Mouse (Mus musculus) adrenal gland, adult 8-10 months (tissue): ENCODE measurements around the gene Rad17. TPM values are rescaled to one million over a fixed set of nuclear protein-coding genes. Genes with fewer than 3 reads are reported as not detected.
A peak's percentile ranks its signal among the peaks of the same experiment; 100 is the strongest.

Experiments used
- DNase-seq: peaks from one replicate; pipeline ENCODE4 v3.0.0; 2022
- total RNA-seq, 4 experiments: library from RNA; stranded (reverse); gene quantifications; 2 replicates each; pipeline ENCODE4 v1.2.4; 2022

The Rad17 gene
- total RNA-seq, 4 experiments from 2014 or later: 20.8 to 24.1 (median 22.3) TPM

GRCm38 (mm10) chr13:100612903-100613302 lies 37.9 kb downstream of the Rad17 start:
- no peak for DNase-seq

DNA sequence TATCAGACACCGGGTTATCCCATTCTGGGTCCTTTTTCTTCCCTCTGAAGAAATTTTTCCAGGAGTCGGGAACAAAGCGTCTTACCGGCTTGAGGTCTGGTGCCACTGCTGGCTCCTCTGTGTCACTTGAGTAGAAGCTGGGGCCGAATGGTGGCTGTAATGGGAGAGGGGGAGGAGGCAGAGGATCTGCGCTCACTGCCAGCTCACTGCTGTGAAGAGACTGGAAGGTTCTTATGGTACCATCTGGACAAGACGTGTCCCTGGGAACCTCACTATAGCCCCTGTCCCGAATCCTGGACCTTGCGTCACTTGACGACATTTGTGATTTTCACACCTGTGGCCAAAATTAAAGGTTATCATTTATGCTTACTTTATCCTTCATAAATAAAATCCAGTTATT lies 38.6 kb downstream of the Rad17 start:
- no peak for DNase-seq

DNA sequence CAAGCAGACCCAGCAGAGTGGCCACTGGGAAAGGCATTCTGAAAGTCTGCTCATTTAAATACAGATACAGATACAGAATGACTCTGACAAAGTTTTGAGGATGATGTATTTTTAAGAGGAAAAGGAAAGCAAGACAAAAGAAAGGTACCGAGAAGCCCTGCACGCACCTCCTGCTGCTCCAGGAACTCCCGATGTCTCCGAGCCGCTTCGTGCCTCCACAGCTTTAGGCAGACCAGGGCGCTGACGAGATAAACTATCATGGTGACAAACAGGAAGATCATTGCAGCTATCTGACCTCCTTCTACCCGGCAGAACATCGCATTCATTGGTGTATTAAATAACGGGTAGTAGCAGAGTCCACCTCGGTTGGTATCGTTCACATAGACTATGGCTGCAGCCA lies 39.6 kb downstream of the Rad17 start:
- no peak for DNase-seq

DNA sequence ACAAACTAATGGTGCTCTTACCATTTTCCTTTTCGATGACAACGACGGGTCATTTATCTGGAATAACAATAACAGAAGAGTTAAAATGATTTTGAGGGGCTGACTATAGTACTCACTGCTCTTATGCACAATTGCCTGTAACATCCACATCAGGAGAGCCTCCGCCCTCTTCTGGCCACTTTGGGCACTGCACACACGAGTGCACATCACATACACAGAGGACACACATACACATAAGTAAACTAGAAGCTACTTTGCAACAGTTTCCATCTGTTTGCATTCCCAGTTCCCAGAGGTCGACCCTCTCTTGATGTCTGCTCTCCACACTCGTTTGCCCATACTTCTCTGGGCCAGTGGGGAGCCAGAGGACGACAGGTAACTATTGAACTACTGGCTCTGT lies 43.1 kb downstream of the Rad17 start:
- DNase-seq: no peak

DNA sequence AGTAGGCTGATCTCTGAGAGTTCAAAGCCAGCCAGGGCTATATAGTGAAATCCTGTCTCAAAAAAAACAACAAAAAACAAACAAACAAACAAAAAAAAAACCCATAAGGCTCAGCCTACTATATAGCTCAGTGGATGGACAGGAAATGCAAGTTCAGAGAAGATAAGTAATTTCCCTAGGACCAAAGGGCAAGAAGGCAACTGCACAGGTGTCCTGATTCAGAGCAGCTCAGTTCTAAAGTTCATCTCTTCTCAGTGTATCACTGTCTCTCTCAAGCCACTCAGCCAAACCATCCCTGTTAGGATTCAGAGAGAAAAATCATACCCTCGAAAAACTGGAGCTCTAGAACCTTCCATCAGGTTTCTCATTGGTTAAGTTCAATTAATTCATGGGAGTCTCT lies 45.0 kb downstream of the Rad17 start:
- no peak for DNase-seq

DNA sequence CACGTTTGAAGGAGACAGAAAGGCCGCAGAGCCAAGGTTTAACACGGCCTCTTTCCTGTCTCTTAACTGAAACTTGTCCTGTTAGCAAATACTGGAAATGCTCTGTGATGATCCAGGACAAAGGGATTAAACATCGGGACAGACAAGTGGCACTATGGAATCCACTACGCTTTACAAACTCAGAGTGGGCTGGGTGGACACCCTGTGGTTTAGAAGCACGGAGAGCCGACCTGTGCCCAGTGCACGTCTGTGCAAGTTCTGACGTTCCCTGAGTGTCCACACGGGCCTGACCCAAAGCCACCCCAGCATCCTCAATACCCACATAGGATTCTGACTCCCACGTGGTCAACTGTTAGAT lies 47.1 kb downstream of the Rad17 start:
- DNase-seq: no peak

DNA sequence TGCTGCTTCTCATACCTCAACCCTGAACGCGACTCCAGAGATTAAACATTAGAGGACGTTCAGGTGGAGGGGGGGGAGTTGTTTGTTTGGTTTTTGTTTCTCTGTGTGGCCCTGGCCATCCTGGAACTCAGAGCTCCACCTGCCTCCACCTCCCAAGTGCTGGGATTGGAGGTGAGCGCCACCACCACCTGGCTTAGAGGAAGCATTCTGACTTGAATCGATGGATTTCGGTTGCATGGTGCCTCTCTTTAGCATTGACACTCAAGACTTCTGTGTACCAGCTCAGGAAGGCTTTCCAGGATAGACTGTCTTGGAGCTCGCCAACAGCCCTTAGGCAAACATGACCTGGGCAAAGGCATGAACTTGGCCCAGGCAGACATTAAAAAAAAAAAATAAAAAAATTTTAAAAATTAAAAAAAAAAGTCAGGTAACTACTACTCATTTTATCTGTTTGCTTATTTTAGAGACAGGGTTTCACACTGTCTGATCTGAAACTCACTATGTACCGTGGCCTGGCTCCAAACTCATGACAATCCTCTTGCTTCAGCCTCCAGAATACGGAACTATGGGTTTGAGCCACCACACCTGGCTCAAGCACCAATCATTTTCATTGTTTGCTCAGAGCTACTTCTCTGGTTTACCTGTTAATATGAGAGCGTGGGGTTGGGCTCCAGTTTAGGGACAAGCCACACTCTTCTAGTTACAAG lies 47.7 kb downstream of the Rad17 start:
- no peak for DNase-seq

GRCm38 (mm10) chr13:100602239-100602902 lies 48.5 kb downstream of the Rad17 start:
- no peak for DNase-seq

DNA sequence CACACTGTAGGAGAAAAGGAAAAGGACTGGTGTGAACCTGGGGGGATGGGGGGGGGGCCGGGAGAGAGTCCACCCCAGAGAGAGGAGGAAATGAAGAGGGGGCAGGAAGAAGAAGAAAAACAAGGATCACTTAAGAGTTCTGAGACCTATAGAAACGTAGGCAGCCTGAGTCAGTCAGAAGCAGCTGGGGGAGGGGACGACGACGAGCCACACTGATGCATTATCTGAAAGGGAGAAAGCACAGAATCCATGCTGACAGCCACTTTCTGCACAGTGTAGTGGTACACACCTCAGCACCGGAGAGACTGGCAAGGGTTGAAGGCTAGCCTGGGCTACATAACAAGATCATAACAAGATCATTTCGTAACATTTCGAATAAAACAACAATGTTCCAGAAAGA lies 49.8 kb downstream of the Rad17 start:
- DNase-seq: no peak

DNA sequence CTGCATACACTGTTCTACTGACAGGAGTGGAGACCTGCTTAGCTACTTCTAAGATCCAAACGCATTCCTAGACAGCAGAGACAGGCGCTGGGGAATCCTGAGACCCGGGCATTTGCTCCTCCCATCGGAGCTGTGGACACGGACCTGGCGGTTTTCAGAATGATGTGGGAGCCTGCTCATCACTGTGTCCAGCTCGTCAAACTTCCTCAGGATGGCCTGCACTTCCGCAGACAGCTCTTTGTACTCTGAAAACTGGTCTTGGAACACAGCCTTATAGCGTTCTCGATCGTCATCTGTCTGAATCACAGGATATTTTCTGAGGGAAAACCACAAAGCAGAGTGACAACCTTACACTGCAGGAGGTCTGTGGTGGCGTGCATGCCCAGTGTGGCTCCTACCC lies 50.5 kb downstream of the Rad17 start:
- DNase-seq: no peak

DNA sequence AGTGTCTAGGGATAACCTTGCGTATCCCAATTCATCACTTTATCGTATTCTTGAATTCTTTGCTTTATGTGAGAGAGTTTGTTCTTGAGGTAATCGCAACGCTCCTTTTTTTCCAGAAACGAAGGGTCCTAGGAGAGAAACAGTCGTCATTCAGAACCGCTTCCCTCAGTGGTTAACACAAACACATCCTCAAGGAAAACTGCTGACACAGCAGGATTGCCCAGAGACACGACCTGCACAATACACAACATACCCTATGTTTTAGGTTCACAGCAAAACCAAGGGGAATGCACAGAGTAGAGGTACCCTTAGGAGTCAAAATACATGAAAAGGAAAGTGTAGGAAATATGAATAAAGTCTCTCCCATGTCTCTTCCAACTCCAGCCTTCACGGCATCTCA lies 53.6 kb downstream of the Rad17 start:
- no peak for DNase-seq

- DNase-seq: no peak
These were observed 55.3 kb downstream of the Rad17 start for GRCm38 (mm10) chr13:100595552-100595885.

GRCm38 (mm10) chr13:100594838-100595551 lies 55.9 kb downstream of the Rad17 start:
- no peak for DNase-seq

- DNase-seq: peak; percentile 16
These were observed 56.6 kb downstream of the Rad17 start for GRCm38 (mm10) chr13:100594041-100594792.

- no peak for DNase-seq
These were observed 62.2 kb downstream of the Rad17 start for GRCm38 (mm10) chr13:100588646-100589045.

GRCm38 (mm10) chr13:100582144-100582543 lies 68.7 kb downstream of the Rad17 start:
- DNase-seq: no peak

GRCm38 (mm10) chr13:100581701-100582100 lies 69.2 kb downstream of the Rad17 start:
- DNase-seq: no peak

DNA sequence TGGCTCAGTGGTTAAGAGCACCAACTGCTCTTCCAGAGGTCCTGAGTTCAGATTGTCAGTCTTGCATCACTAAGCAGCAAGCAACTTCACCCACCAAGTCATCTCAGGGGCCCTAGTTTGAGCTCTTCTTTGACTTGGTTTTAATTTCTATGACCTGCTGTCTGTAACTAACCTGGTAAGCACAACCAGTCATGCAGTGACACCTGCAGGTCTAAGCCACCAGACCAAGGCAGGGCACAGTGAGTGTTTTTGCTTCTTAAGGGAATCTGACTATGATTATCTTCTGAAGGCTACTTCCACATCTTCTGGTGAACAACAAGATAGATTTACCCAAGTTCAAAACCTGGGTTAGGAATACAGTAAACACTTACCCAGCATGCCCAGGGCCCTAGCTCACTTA lies 70.9 kb downstream of the Rad17 start:
- no peak for DNase-seq

- DNase-seq: no peak
These were observed 71.6 kb downstream of the Rad17 start for GRCm38 (mm10) chr13:100579220-100579619.

DNA sequence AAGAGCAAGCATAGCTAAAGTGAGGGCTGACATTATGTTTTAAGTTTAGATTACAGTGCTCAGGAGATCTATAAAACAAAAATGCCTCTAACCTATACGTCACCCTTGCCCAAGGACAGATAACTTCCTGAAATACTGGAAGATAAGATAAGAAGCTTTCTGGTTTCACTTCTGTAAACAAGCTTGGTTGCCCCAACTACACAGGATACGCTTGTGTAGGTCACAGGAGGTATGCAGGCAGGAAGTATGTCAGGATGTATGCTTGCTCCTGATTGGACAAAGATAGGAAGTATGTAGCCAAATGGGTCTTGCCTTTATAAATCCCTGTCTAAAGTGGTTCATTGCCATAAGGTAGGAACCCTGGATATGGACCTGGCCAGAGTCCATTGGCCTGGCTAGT lies 74.9 kb downstream of the Rad17 start:
- no peak for DNase-seq

- DNase-seq: no peak
These were observed 80.1 kb downstream of the Rad17 start for GRCm38 (mm10) chr13:100570713-100571112.

GRCm38 (mm10) chr13:100568359-100568758 lies 82.5 kb downstream of the Rad17 start:
- no peak for DNase-seq
